Mouse (Mus musculus) hematopoietic stem cell, adult 5-6 weeks (primary cell): ENCODE measurements around the gene Rexo4. TPM values are rescaled to one million over a fixed set of nuclear protein-coding genes. Genes with fewer than 3 reads are reported as not detected.
A peak's percentile ranks its signal among the peaks of the same experiment; 100 is the strongest.

Experiments used
- ATAC-seq, 2 experiments: fragments of 125-278 bp in 1 of 2; replicated peaks in 1 of 2; 2 replicates each; pipeline ENCODE4 v1.8.0; 2016 to 2017; ENCODE audit warnings: inconsistent platforms in 2 of 2, mild to moderate bottlenecking in 2 of 2, moderate number of reproducible peaks in 2 of 2, low read depth in 1 of 2, moderate TSS enrichment in 1 of 2; ENCODE audit not compliant: low FRiP score in 2 of 2, poor library complexity in 2 of 2, severe bottlenecking in 2 of 2, insufficient read depth in 1 of 2, low TSS enrichment in 1 of 2
- total RNA-seq: library from RNA; stranded (forward); fragments of 172-1452, 232-1000 nt; gene quantifications from 2 replicates; pipeline ENCODE4 v1.2.3, GENCODE M21; 2017

Gene Rexo4
- total RNA-seq, 1 experiment from 2014 or later: 120 TPM

DNA sequence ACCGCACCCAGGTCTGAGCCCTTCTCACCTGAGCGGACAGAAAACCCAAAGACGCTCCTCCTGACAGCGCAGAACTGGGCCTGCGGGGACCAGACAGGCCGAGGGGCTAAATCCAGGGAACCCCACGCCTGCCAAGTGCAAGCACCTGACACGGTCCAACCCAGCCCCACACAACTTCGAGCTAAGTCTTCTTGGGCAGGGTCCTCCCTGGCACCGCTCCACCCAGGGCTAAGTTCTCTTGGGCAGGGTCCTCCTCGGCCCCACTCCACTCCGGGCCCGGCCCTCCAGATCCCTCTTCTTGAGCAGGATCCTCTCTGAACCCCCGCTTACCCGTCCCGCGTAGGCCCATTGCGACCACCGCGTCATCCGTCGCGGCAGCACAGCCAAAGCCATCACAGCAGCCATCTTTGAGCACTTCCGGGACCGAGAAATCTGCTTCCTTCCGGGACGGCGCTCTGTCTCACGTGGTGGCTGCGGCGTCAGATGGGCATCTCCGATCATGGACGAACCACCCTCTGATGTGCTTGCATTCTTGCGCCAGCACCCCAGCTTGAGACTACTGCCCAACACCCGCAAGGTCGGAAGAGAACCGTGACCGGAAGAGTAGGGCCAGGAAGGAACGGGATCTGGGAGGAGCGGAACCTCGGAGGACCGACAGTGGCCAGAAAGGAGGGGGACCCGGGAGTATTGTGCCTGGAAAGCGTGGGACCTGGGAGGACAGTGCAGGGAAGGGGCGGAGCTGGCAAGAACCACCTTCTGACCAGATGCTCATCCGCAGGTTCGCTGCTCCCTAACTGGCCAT lies 48.1 kb downstream of the Rexo4 start, which contains the start of the genes Surf2 and Surf1:
TSS of gene Surf2 (plus strand) at position 441 of the 802 bp plus-strand sequence.
TSS of gene Surf1 (minus strand) at position 604 of the 802 bp plus-strand sequence.
- peak; percentile 85 to 89 for ATAC-seq

DNA sequence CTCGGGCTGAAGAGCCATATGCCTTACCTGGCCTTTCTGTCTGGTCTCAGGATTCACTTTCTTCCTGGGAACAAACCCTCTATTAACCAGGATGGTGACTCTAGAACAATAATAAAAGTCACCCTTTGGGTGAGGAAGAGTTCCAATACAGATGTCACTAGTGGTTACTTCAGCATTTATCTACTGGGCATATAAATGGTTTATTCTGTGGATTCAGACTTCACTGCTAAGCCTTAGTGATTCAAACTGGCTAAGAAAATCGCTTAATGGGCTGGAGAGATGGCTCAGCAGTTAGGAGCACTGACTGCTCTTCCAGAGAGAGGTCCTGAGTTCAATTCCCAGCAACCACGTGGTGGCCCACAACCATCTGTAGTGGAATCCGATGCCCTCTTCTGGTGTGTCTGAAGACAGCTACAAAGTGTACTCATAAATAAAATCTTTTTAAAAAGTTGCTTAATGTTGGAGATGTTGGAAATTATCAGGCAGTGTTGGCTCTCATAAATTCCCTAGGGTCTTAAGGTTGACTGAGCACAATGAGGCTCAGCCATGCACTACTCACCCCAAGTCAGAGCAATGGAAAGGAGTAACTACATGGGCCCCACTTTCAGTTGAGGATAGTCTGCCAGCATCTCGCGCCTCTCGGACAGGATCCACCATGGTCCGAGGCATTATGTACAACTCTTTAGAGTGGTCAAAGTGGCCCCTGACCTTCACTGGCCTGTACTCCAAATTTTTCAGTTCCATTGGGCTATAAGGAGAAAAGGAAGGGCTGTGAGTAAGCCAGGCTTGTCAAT lies 49.8 kb downstream of the Rexo4 start:
- no peak for ATAC-seq

DNA sequence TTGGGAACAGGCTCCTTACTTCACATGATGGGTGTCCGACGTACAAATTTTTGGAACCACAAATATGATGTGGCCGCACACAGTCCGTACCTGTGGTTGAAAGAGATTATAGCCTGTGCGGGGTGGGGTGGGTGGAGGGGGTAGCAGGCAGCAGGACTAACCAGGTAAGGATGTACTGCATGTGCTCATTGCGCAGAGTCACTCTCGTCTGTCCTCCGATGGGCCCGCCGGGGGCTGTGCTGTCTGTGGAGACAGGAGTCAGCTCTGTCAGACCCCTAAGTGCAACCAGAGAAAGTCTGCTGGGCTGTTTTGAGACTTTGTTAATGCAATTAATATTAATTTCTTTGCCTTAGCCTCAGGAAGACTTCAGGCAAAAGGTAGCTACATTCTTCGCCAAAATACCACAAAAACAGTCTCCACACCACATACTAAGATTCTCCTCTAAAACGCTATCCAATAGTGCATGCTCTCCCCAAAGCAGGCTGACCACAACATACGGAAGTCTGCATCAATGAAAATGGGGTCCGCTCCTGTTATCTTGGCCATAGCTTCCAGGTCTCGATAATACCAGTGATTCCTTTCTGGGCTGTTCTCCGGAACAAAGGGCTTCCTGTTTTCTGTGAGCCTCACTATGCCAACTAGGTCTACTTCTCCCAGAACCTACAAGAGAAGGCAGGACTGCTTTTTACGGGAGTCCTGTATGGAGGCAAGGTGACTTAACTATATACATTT lies 50.6 kb downstream of the Rexo4 start:
- ATAC-seq: no peak

DNA sequence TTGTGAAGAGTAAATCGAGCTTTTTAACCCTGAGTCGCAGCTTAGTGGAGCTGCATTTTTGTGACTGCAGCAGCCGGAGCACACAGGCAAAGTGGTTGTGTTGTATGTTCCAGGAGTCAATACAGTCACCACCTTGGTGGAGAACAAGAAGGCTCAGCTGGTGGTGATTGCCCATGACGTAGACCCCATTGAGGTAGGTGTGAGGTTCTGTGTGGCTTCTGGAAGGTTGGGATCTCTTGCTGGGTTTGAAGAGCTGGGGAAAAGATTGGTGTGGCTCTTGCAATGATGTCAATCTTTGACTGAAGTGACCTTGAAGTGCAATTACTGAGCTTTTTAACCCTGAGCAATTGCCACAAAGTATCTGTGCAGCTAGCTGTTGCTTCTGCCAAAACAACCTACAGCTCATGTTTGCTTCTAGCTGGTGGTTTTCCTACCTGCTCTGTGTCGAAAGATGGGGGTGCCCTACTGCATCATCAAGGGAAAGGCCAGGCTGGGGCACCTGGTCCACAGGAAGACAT lies 51.9 kb downstream of the Rexo4 start:
- no peak for ATAC-seq

DNA sequence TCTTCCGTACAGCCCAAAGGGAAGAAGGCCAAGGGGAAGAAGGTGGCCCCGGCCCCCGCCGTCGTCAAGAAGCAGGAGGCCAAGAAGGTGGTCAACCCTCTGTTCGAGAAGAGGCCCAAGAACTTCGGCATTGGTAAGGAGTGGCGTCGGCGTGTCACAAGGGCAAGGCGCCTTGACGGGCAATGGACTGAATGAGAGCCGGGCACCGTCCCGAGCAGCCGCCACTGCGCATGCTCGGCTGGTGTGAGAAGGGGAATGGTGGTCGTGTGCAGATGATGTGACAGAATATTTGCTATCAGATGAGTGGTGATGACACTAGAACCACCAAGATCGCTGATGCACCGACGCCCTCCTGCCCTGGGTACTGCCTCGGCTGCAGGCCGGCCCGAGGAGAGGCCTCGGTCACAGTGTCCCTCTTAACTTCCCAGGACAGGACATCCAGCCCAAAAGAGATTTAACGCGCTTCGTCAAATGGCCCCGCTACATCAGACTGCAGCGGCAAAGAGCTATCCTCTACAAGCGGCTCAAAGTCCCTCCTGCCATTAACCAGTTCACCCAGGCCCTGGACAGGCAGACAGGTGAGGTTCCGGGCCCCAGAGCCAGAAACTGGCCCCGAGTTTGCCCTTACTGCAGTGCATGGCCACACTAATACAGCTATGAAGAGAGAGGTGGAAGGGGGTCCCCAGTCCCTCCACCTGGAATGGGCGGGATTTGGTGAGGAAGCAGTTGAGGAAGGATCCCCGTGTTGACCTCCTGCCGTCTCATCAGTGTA lies 53.0 kb downstream of the Rexo4 start:
- 0 out of 4 replicates have a peak, but pooled peaks of 1 of the 2 experiments have one; percentile 30 for ATAC-seq

DNA sequence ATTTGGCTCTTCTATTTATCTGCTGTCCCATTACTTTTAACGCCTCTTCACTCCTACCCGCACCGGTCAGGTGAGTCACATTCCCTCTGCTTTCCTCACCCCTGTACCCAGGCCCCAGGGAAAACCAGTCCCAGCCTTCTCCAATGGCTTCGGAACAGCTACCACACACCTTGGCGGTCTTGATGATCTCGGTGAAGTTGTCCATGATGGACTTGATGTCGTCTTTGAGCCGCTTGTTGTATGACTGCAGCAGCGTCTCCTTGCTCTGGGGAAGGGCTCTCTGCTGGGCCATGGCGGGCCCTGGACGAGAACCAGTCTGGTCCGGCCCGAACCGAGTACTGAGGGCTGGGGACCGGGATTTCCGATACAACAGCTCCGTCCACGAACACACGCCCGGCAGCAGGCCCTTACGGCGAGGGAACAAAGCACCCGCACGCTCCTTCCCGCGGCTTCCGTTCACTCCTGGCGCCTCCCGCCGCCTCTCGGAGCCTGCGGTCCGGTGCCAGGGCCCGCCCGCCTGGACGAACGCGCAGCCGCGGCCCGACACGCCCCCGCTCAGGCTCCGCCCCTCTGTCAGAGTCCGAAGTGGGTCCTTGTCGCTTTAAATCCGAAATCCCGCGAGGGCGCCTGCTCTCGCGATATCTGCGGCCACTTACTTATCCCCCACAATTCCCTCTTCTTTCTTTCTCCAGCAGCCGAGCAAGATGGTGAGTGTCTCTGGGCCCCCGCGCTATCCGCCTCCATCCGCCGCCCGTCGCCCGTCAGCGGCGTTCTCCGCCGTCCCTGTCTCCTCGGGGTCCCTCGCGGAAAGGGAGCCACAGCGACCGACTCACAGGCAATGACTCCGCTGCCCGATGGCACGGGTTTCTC lies 53.8 kb downstream of the Rexo4 start, which contains the start of the genes Med22 and Rpl7a:
TSS of gene Med22 (minus strand) at position 554 of the 870 bp plus-strand sequence.
TSS of gene Rpl7a (plus strand) at position 641 of the 870 bp plus-strand sequence.
- peak; percentile 69 to 82 for ATAC-seq

DNA sequence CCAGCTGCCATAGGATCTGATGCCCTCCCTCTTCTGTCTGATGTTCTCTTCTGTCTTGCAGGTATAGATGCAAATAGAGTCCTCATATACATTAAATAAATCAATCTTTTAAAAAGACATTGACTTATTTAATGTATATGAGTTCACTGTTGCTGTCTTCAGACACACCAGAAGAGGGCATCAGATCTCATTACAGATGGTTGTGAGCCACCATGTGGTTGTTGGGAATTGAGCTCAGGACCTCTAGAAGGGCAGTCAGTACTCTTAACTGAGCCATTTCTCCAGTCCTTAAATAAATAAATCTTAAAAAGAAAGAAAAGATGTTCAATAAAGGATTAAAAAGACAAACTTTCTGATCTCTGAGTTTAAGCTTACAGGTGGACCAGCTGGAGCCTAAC lies 54.8 kb downstream of the Rexo4 start:
- ATAC-seq: no peak

DNA sequence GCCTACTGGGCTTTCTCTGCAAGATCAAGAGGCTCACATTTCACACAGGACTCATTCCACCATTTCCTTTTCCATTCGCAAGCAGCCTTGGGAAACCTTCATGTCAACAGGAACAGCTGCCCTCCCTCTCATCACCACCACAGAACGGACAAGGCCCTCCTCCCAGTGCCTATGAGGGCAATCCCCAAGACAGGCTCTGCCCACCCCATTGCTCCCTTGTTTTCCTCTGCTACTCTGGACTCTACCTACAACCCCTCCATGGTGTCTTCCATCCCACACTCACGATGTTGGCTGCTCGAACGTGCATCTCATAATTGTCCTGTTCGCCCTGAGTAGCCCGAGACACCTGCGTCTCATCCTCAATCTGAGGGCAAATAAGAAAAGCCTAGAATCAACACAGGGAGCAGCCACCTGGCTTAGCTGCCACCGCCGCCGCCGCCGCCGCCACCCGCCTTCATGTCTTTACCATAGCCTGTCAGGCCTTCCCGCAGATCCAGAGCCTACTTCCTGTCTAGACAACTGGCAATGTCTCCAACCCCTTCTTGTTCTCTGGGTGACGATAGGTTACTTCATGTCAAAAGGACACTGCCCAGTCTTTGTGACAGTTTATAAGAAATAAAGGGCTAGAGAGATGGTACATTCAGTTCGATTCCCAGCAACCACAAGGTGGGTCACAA lies 55.3 kb downstream of the Rexo4 start:
- no peak for ATAC-seq

DNA sequence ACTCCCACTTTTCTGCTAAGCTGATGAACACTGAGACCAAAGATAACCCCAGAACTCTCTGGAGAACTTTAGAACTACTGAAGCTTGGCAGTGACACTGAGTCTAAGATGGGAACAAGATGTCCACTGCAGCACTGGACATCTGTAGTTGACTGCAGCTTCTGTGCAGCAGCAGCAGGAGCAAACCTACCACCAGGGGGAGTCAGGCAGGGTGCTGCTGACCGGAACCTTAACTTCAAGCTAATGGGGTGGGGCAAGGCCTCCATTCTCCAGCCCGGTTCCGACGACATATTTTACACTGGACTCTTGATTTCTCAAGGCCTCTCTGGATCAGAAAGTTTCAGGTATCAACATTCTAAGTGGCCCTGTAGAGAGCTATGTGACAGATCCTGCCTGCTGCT lies 57.1 kb downstream of the Rexo4 start:
- no peak for ATAC-seq

DNA sequence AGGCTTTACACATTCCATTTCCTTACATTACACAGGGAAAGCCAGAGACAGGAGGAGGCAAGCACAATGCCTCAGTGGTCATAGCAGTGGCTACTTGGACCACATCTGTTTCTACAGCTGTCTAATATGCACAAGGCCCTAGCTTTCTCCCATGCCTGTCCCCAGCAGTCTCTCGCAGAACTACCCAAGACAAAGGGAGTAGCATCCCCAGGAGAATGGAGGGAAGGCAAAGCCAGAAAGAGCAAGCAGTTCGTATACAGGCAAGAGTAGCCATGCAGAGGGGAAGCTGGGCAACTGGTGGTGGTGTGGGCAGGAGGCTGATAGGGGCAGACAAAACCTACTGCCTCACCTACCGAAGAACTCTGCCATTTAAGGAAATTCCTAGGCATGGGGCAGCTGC lies 57.8 kb downstream of the Rexo4 start:
- no peak for ATAC-seq

DNA sequence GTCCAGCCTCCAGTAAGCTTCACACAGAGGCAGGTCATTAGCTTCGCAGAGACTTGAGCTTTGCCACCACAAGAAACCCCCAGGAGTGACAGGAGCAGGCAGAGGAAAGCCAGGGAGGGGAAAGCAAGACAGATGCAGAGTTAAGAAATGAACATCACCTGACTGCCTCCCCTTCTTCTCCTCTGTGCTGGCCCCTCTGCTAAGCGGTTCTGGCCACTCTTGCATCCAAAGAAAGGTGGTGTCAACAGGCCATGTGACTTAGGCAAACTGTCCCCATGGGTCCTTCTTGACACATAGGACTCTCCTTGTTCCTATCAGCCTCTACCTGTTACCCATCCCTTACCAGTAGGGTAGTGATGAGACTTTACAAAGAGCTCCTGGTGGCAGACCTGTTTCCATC lies 58.2 kb downstream of the Rexo4 start:
- no peak for ATAC-seq

Other genes starting within 250 kb of the Rexo4 start
- gene Abo, start 99.4 kb downstream of the Rexo4 start, total RNA-seq: not detected in 2 replicates
- gene Surf6, start 61.5 kb downstream of the Rexo4 start, total RNA-seq: 60.0 and 60.6 TPM in 2 replicates
- gene Med22, start 53.7 kb downstream of the Rexo4 start, total RNA-seq: 22.1 and 24.0 TPM in 2 replicates
- 1,682 and 2,482 TPM in 2 replicates for gene Rpl7a, start 53.6 kb downstream of the Rexo4 start, total RNA-seq
- gene Surf2, start 48.0 kb downstream of the Rexo4 start, total RNA-seq: 83.3 and 94.2 TPM in 2 replicates
- gene Surf1, start 47.9 kb downstream of the Rexo4 start, total RNA-seq: 60.8 and 67.5 TPM in 2 replicates
- gene Surf4, start 30.5 kb downstream of the Rexo4 start, total RNA-seq: 54.8 and 64.1 TPM in 2 replicates
- not detected in 2 replicates for gene Stkld1, start 30.3 kb downstream of the Rexo4 start, total RNA-seq
- not detected in 2 replicates for gene Adamts13, start 9.0 kb upstream of the Rexo4 start, total RNA-seq
- 5.8 and 7.4 TPM in 2 replicates for gene Cacfd1, start 45.5 kb upstream of the Rexo4 start, total RNA-seq
- 1.2 and 5.8 TPM in 2 replicates for gene Slc2a6, start 63.6 kb upstream of the Rexo4 start, total RNA-seq
- gene Mymk, start 107.8 kb upstream of the Rexo4 start, total RNA-seq: not detected in 2 replicates
- 2.3 TPM in 1 of 2 replicates, not detected in the other for gene Adamtsl2, start 115.0 kb upstream of the Rexo4 start, total RNA-seq
- not detected in 2 replicates for gene Fam163b, start 178.1 kb upstream of the Rexo4 start, total RNA-seq
- not detected in 2 replicates for gene Dbh, start 200.8 kb upstream of the Rexo4 start, total RNA-seq